Mouse (Mus musculus) cerebellum, adult 2 months (tissue): ENCODE results near the gene Pole3.

Experiments
- CTCF ChIP-seq: fragments of 200-500 bp; IDR thresholded peaks from 2 replicates; pipeline ENCODE4 v1.5.1; 2011; ENCODE audit warnings: low read depth, mild to moderate bottlenecking, control low read depth, low read length, moderate library complexity, borderline replicate concordance; ENCODE audit not compliant: insufficient read depth
- POLR2A ChIP-seq: fragments of 200-500 bp; IDR thresholded peaks from 2 replicates; pipeline ENCODE4 v1.6.1; 2011; ENCODE audit warnings: low read length, control low read depth, borderline replicate concordance; ENCODE audit not compliant: insufficient read depth

GRCm38 (mm10) chr4:62508839-62509238 is 16.0 kb downstream of the Pole3 start:
- TF ChIP-seq CTCF (no peak), POLR2A (no peak)
